Mouse (Mus musculus) spleen, postnatal 14 days (tissue): ENCODE results near the gene Nub1.

Experiments
- DNase-seq, 2 experiments: peaks; one replicate each; pipeline ENCODE4 v3.0.0; 2021 to 2022; ENCODE audit warnings: low spot score in 2 of 2

The Nub1 gene

GRCm38 (mm10) chr5:24701271-24701670 is 15.9 kb downstream of the Nub1 start:
- no peak for DNase-seq

- DNase-seq: no peak
These were observed 19.3 kb downstream of the Nub1 start for GRCm38 (mm10) chr5:24704615-24705014.

- no peak for DNase-seq
These were observed 24.6 kb downstream of the Nub1 start for GRCm38 (mm10) chr5:24709962-24710361.

- DNase-seq: no peak
These were observed 26.3 kb downstream of the Nub1 start for GRCm38 (mm10) chr5:24711615-24712014.

GRCm38 (mm10) chr5:24713199-24713598 is 27.9 kb downstream of the Nub1 start:
- no peak for DNase-seq

GRCm38 (mm10) chr5:24713987-24714386 is 28.7 kb downstream of the Nub1 start:
- no peak for DNase-seq

GRCm38 (mm10) chr5:24718076-24718475 is 32.7 kb downstream of the Nub1 start:
- DNase-seq: no peak

- no peak for DNase-seq
These were observed 34.5 kb downstream of the Nub1 start for GRCm38 (mm10) chr5:24719852-24720251.

- no peak for DNase-seq
These were observed 38.4 kb downstream of the Nub1 start for GRCm38 (mm10) chr5:24723527-24724269.

- DNase-seq: no peak
These were observed 38.9 kb downstream of the Nub1 start for GRCm38 (mm10) chr5:24724270-24724634.

- no peak for DNase-seq
These were observed 39.5 kb downstream of the Nub1 start for GRCm38 (mm10) chr5:24724805-24725204.

GRCm38 (mm10) chr5:24725897-24726296 is 40.6 kb downstream of the Nub1 start:
- no peak for DNase-seq

- DNase-seq: no peak
These were observed 41.8 kb downstream of the Nub1 start for GRCm38 (mm10) chr5:24726901-24727836.

- DNase-seq: no peak
These were observed 44.6 kb downstream of the Nub1 start for GRCm38 (mm10) chr5:24729797-24730487.

GRCm38 (mm10) chr5:24730488-24730871 is 45.1 kb downstream of the Nub1 start, which contains the start of gene Wdr86:
Gene Wdr86 (minus strand): TSS chr5:24730727.
- no peak for DNase-seq

- no peak for DNase-seq
These were observed 45.7 kb downstream of the Nub1 start for GRCm38 (mm10) chr5:24730986-24731385.

GRCm38 (mm10) chr5:24733134-24733533 is 47.8 kb downstream of the Nub1 start:
- DNase-seq: no peak

- DNase-seq: no peak
These were observed 48.6 kb downstream of the Nub1 start for GRCm38 (mm10) chr5:24733771-24734426.

GRCm38 (mm10) chr5:24737595-24737994 is 52.3 kb downstream of the Nub1 start:
- DNase-seq: no peak

GRCm38 (mm10) chr5:24738517-24738916 is 53.2 kb downstream of the Nub1 start:
- no peak for DNase-seq

- peak; percentile 39 to 49 for DNase-seq
These were observed 53.9 kb downstream of the Nub1 start for GRCm38 (mm10) chr5:24739141-24739753.
